Mouse (Mus musculus): ENCODE measurements around the gene Ccl2.
A peak's percentile ranks its signal among the peaks of the same experiment; 100 is the strongest.

The Ccl2 gene

GRCm38 (mm10) chr11:82035356-82035755, at the start of gene Ccl2:
Ccl2 (plus strand) TSS chr11:82035571.
- 0 out of 2 replicates have a peak, but pooled peaks cover under 1% of the 10 kb centered on the region for H3K9me3 ChIP-seq (ENCODE audit: low read length)
- no peak for TF ChIP-seq NANOG (IDR thresholded peaks at IDR 0.05; ENCODE audit: borderline replicate concordance, low read length)
- no peak for TF ChIP-seq POU5F1 (IDR thresholded peaks at IDR 0.05; ENCODE audit: borderline replicate concordance, low read length)
- no peaks in the 10 kb centered on the region for H3K27me3 ChIP-seq (ENCODE audit: insufficient read depth, low read length)
- H3K36me3 ChIP-seq (ENCODE audit: insufficient read depth, low read length) = no peaks in the 10 kb centered on the region
- H3K4me1 ChIP-seq (replicated peaks; ENCODE audit: low read depth, low read length) = no peaks in the 10 kb centered on the region
- no peak within 1 kb of the TSS for H3K4me3 ChIP-seq (replicated peaks; ENCODE audit: low read length)

DNA sequence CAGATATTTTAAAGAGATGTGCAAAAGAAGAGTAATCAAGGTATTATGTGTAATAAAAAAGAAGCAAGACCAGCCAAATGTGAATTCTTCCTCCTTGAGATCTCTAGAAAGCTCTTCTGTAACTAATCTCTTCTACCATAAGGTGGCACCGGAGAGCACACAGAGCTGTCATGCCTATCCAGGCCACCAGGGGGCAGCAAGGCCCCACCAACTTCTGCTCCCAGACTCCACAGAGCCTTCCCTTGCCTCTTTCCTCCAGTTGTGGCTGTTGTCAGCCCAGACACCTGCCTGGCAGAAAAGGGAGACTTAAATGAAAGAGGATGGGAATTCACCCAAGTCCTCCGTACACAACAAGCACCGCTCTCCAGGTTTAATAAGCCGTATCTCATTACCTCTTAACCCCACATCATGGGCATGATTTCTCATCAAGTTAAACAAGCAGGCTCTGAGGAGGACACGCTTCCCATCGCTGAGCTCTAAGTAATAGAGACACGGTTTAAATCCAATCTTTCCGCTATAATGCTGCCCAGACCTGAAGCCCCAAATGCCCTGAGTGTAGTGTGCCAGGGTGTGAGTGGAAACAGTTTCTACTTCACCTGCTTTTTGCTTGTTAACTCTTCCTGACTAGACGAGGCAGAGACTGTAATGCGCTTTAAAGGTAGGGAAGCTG, 39.1 kb upstream of the Ccl2 start:
- no peak for TF ChIP-seq NANOG (IDR thresholded peaks at IDR 0.05; ENCODE audit: borderline replicate concordance, low read length)
- TF ChIP-seq CTCF (conservative IDR thresholded peaks at IDR 0.05; ENCODE audit: low read length) = peak; percentile 87
- no peak for TF ChIP-seq POU5F1 (IDR thresholded peaks at IDR 0.05; ENCODE audit: borderline replicate concordance, low read length)
- Histone ChIP-seq H3K27me3 (ENCODE audit: insufficient read depth, low read length) (no peaks in the 10 kb centered on the region; the same call in 1 of the 2 replicates), H3K36me3 (ENCODE audit: insufficient read depth, low read length) (no peaks in the 10 kb centered on the region)

DNA sequence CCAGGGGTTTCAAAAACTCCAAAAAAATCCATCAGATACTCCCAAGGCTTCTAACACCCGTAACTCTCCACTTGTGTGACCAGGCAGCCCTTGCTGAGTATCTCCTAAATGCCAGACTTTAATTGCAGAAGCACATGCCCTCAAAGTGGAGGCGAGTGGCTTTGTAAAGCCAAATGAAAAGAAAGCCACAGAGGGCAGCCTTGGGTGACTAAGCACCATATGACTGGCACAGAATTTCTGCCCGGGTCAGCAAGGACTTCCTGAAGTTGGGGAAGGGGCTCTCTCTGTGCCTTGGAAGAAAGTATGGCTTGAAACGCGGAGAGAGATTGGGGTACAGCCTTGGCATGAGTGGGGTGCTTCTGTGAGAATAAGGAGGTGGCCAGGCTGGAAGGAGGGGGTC, 38.3 kb upstream of the Ccl2 start:
- H3K36me3 ChIP-seq (ENCODE audit: insufficient read depth, low read length) = no peaks in the 10 kb centered on the region
- H3K27me3 ChIP-seq (ENCODE audit: insufficient read depth, low read length) = no peaks in the 10 kb centered on the region; the same call in 1 of the 2 replicates
- no peak overlapping the region for H3K4me3 ChIP-seq (replicated peaks; ENCODE audit: low read length)
- no peak for TF ChIP-seq NANOG (IDR thresholded peaks at IDR 0.05; ENCODE audit: borderline replicate concordance, low read length)
- TF ChIP-seq POU5F1 (IDR thresholded peaks at IDR 0.05; ENCODE audit: borderline replicate concordance, low read length) = no peak
- TF ChIP-seq CTCF (conservative IDR thresholded peaks at IDR 0.05; ENCODE audit: low read length) = no peak
- no peaks in the 10 kb centered on the region for H3K4me1 ChIP-seq (replicated peaks; ENCODE audit: low read depth, low read length)
- peaks cover 11% of the 10 kb centered on the region for H3K9me3 ChIP-seq (ENCODE audit: low read length)

More for the DNA sequence above, 39.1 kb upstream of the Ccl2 start:
- no peaks in the 10 kb centered on the region for H3K4me1 ChIP-seq (replicated peaks; ENCODE audit: low read depth, low read length)
- H3K4me3 ChIP-seq (replicated peaks; ENCODE audit: low read length) = no peak overlapping the region
- H3K9me3 ChIP-seq (ENCODE audit: low read length) = peaks cover 11% of the 10 kb centered on the region

DNA sequence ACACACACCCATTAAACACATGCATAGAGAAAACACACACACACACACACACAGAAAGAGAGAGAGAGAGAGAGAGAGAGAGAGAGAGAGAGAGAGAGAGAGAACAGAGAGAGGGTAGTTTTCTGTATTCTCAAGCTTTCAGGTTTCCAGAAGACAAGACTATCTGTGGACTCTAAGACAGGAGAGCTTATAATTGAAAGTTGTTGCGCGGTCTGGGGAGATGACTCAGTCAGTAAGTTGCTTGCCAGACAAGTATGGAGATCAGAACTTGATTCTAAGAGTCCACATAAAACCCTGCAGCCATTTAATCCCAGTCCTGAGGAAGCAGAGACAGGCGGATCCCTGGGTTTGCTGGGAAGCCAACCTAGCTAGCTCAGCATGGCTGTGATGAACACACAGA, 36.7 kb upstream of the Ccl2 start:
- Histone ChIP-seq H3K4me3 (replicated peaks; ENCODE audit: low read length) (no peak overlapping the region), H3K27me3 (ENCODE audit: insufficient read depth, low read length) (no peaks in the 10 kb centered on the region; the same call in 1 of the 2 replicates), H3K9me3 (ENCODE audit: low read length) (peaks cover 11% of the 10 kb centered on the region), H3K36me3 (ENCODE audit: insufficient read depth, low read length) (no peaks in the 10 kb centered on the region), H3K4me1 (replicated peaks; ENCODE audit: low read depth, low read length) (no peaks in the 10 kb centered on the region)
- TF ChIP-seq NANOG (IDR thresholded peaks at IDR 0.05; ENCODE audit: borderline replicate concordance, low read length) (no peak), POU5F1 (IDR thresholded peaks at IDR 0.05; ENCODE audit: borderline replicate concordance, low read length) (no peak), CTCF (conservative IDR thresholded peaks at IDR 0.05; ENCODE audit: low read length) (no peak)

GRCm38 (mm10) chr11:81999469-81999868, 35.9 kb upstream of the Ccl2 start:
- Histone ChIP-seq H3K4me1 (replicated peaks; ENCODE audit: low read depth, low read length) (no peaks in the 10 kb centered on the region), H3K36me3 (ENCODE audit: insufficient read depth, low read length) (no peaks in the 10 kb centered on the region), H3K9me3 (ENCODE audit: low read length) (peaks cover 8% of the 10 kb centered on the region), H3K27me3 (ENCODE audit: insufficient read depth, low read length) (no peaks in the 10 kb centered on the region; the same call in none of the 2 replicates), H3K4me3 (replicated peaks; ENCODE audit: low read length) (no peak overlapping the region)
- no peak for TF ChIP-seq POU5F1 (IDR thresholded peaks at IDR 0.05; ENCODE audit: borderline replicate concordance, low read length)

- Histone ChIP-seq H3K4me1 (replicated peaks; ENCODE audit: low read depth, low read length) (no peaks in the 10 kb centered on the region), H3K4me3 (replicated peaks; ENCODE audit: low read length) (no peak overlapping the region), H3K9me3 (ENCODE audit: low read length) (peaks cover 8% of the 10 kb centered on the region), H3K27me3 (ENCODE audit: insufficient read depth, low read length) (no peaks in the 10 kb centered on the region; the same call in none of the 2 replicates), H3K36me3 (ENCODE audit: insufficient read depth, low read length) (no peaks in the 10 kb centered on the region)
- no peak for TF ChIP-seq NANOG (IDR thresholded peaks at IDR 0.05; ENCODE audit: borderline replicate concordance, low read length)
- no peak for TF ChIP-seq POU5F1 (IDR thresholded peaks at IDR 0.05; ENCODE audit: borderline replicate concordance, low read length)
- no peak for TF ChIP-seq CTCF (conservative IDR thresholded peaks at IDR 0.05; ENCODE audit: low read length)
Observed at GRCm38 (mm10) chr11:82000581-82000980, 34.8 kb upstream of the Ccl2 start.

GRCm38 (mm10) chr11:82004810-82005209, 30.6 kb upstream of the Ccl2 start:
- TF ChIP-seq POU5F1 (IDR thresholded peaks at IDR 0.05; ENCODE audit: borderline replicate concordance, low read length) (no peak), NANOG (IDR thresholded peaks at IDR 0.05; ENCODE audit: borderline replicate concordance, low read length) (no peak), CTCF (conservative IDR thresholded peaks at IDR 0.05; ENCODE audit: low read length) (no peak)
- Histone ChIP-seq H3K36me3 (ENCODE audit: insufficient read depth, low read length) (no peaks in the 10 kb centered on the region), H3K4me3 (replicated peaks; ENCODE audit: low read length) (no peak overlapping the region), H3K4me1 (replicated peaks; ENCODE audit: low read depth, low read length) (no peaks in the 10 kb centered on the region), H3K27me3 (ENCODE audit: insufficient read depth, low read length) (no peaks in the 10 kb centered on the region; the same call in 1 of the 2 replicates), H3K9me3 (ENCODE audit: low read length) (no peaks in the 10 kb centered on the region)

GRCm38 (mm10) chr11:82006796-82007423, 28.5 kb upstream of the Ccl2 start:
- H3K4me1 ChIP-seq (replicated peaks; ENCODE audit: low read depth, low read length) = no peaks in the 10 kb centered on the region; the same call in 1 of the 2 replicates
- H3K27me3 ChIP-seq (ENCODE audit: insufficient read depth, low read length) = no peaks in the 10 kb centered on the region; the same call in 1 of the 2 replicates
- H3K4me3 ChIP-seq (replicated peaks; ENCODE audit: low read length) = no peak overlapping the region
- H3K36me3 ChIP-seq (ENCODE audit: insufficient read depth, low read length) = no peaks in the 10 kb centered on the region
- TF ChIP-seq NANOG (IDR thresholded peaks at IDR 0.05; ENCODE audit: borderline replicate concordance, low read length) (no peak), POU5F1 (IDR thresholded peaks at IDR 0.05; ENCODE audit: borderline replicate concordance, low read length) (no peak), CTCF (conservative IDR thresholded peaks at IDR 0.05; ENCODE audit: low read length) (no peak)
- peaks cover 3% of the 10 kb centered on the region for H3K9me3 ChIP-seq (ENCODE audit: low read length)
